Mouse (Mus musculus): ENCODE results near the gene Zcchc8. TPM values are rescaled to one million over a fixed set of nuclear protein-coding genes. Genes with fewer than 3 reads are reported as not detected.

Zcchc8 gene
- polyA plus RNA-seq, 1 experiment from 2014 or later, result 97.3 TPM

DNA sequence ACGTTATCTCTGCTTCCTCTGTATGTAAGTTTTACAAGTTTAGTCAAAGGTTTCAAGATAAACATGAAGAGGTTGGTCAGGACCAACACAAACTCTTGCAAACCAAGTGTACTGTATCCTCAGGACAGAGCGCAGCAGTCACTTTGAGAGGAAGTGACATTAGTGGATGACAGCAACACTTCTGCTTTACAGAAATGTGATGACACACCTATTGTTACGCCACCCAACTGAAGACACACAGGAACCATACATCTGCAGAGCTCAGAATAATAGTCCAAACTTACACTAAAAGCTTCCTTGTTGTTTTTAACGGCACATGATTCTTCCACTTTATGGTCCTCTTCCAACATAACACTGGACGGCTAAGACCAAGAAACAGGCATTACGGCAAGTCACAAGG lies 7.1 kb downstream of the Zcchc8 start:
- H3K36me3 ChIP-seq, result peaks cover 86% of the 10 kb centered on the region

GRCm38 (mm10) chr5:123709571-123709970 lies 11.3 kb downstream of the Zcchc8 start:
- Histone ChIP-seq H3K9ac (replicated peaks) (no peak overlapping the region), H3K27ac (replicated peaks) (no peak overlapping the region), H3K36me3 (peaks cover 97% of the 10 kb centered on the region), H3K4me3 (no peak overlapping the region), H3K4me1 (no peaks in the 10 kb centered on the region), H3K9me3 (no peaks in the 10 kb centered on the region), H3K4me2 (replicated peaks) (no peak overlapping the region), H3K27me3 (no peaks in the 10 kb centered on the region)
- WGBS, result 86% methylated on average over 4 of the region's 4 CpGs
- ATAC-seq (ENCODE audit: low FRiP score, low read depth), result no peak

More for the DNA sequence above, 7.1 kb downstream of the Zcchc8 start:
- H3K4me2 ChIP-seq (replicated peaks), result no peak overlapping the region
- 96% methylated on average over 6 of the region's 6 CpGs for WGBS
- no peaks in the 10 kb centered on the region for H3K27me3 ChIP-seq
- H3K4me1 ChIP-seq, result peaks cover 15% of the 10 kb centered on the region
- no peak for ATAC-seq (ENCODE audit: low FRiP score, low read depth)
- H3K4me3 ChIP-seq, result no peak overlapping the region
- H3K9ac ChIP-seq (replicated peaks), result no peak overlapping the region
- no peaks in the 10 kb centered on the region for H3K9me3 ChIP-seq
- H3K27ac ChIP-seq (replicated peaks), result no peak overlapping the region

- Histone ChIP-seq H3K9ac (replicated peaks) (no peak overlapping the region), H3K27ac (replicated peaks) (no peak overlapping the region), H3K4me3 (no peak overlapping the region), H3K9me3 (no peaks in the 10 kb centered on the region), H3K36me3 (peaks cover 97% of the 10 kb centered on the region), H3K4me1 (no peaks in the 10 kb centered on the region), H3K4me2 (replicated peaks) (no peak overlapping the region), H3K27me3 (no peaks in the 10 kb centered on the region)
- ATAC-seq (ENCODE audit: low FRiP score, low read depth), result no peak
- WGBS, result 95% methylated on average over 12 of the region's 12 CpGs
Observed at GRCm38 (mm10) chr5:123708598-123708997, 12.3 kb downstream of the Zcchc8 start.

GRCm38 (mm10) chr5:123700625-123701024 lies 20.3 kb downstream of the Zcchc8 start:
- Histone ChIP-seq H3K4me1 (no peaks in the 10 kb centered on the region), H3K27ac (replicated peaks) (no peak overlapping the region), H3K4me2 (replicated peaks) (no peak overlapping the region), H3K27me3 (no peaks in the 10 kb centered on the region), H3K9me3 (no peaks in the 10 kb centered on the region), H3K4me3 (no peak overlapping the region), H3K9ac (replicated peaks) (no peak overlapping the region), H3K36me3 (peaks cover 68% of the 10 kb centered on the region)
- ATAC-seq (ENCODE audit: low FRiP score, low read depth), result no peak
- WGBS, result 84% methylated on average over 11 of the region's 11 CpGs

GRCm38 (mm10) chr5:123699198-123699597 lies 21.7 kb downstream of the Zcchc8 start:
- no peak for ATAC-seq (ENCODE audit: low FRiP score, low read depth)
- H3K36me3 ChIP-seq, result peaks cover 54% of the 10 kb centered on the region
- H3K9me3 ChIP-seq, result no peaks in the 10 kb centered on the region
- no peaks in the 10 kb centered on the region for H3K27me3 ChIP-seq
- H3K27ac ChIP-seq (replicated peaks), result no peak overlapping the region
- WGBS, result 33% methylated on average over 3 of the region's 3 CpGs
- H3K4me1 ChIP-seq, result no peaks in the 10 kb centered on the region
- no peak overlapping the region for H3K4me3 ChIP-seq
- H3K4me2 ChIP-seq (replicated peaks), result no peak overlapping the region
- H3K9ac ChIP-seq (replicated peaks), result no peak overlapping the region

GRCm38 (mm10) chr5:123696961-123697360 lies 23.9 kb downstream of the Zcchc8 start:
- 92% methylated on average over 4 of the region's 4 CpGs for WGBS

DNA sequence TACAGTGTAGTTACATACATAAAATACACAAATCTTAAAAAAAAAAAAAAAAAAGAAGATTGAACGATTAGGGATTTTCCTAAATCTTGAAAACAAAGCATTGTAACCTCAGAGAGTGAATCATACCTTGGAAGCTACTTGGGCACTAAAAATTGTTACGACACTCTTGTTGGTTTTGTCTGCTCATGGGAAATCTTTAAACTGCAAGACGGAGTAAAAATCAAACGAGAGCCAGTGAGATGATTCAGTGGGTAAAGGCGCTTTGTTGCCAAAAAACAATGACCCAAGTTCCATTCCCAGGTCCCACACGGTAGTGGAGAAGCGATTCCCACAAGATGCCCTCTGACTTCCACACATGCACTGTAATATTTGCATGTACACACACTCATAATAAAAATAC lies 24.7 kb downstream of the Zcchc8 start:
- Histone ChIP-seq H3K4me2 (replicated peaks) (no peak overlapping the region), H3K27ac (replicated peaks) (no peak overlapping the region), H3K9ac (replicated peaks) (no peak overlapping the region), H3K36me3 (peaks cover 25% of the 10 kb centered on the region), H3K4me1 (no peaks in the 10 kb centered on the region), H3K9me3 (no peaks in the 10 kb centered on the region), H3K4me3 (no peak overlapping the region), H3K27me3 (no peaks in the 10 kb centered on the region)
- no peak for ATAC-seq (ENCODE audit: low FRiP score, low read depth)
- WGBS, result 94% methylated on average over 7 of the region's 7 CpGs

More at GRCm38 (mm10) chr5:123696961-123697360, 23.9 kb downstream of the Zcchc8 start:
- H3K27ac ChIP-seq (replicated peaks), result no peak overlapping the region
- peaks cover 32% of the 10 kb centered on the region for H3K36me3 ChIP-seq
- no peak overlapping the region for H3K4me3 ChIP-seq
- ATAC-seq (ENCODE audit: low FRiP score, low read depth), result no peak
- no peaks in the 10 kb centered on the region for H3K4me1 ChIP-seq
- H3K4me2 ChIP-seq (replicated peaks), result no peak overlapping the region
- H3K9ac ChIP-seq (replicated peaks), result no peak overlapping the region
- no peaks in the 10 kb centered on the region for H3K9me3 ChIP-seq
- H3K27me3 ChIP-seq, result no peaks in the 10 kb centered on the region

GRCm38 (mm10) chr5:123694468-123694867 lies 26.4 kb downstream of the Zcchc8 start:
- 82% methylated on average over 6 of the region's 6 CpGs for WGBS
- no peaks in the 10 kb centered on the region for H3K9me3 ChIP-seq
- H3K4me1 ChIP-seq, result no peaks in the 10 kb centered on the region
- no peak overlapping the region for H3K4me2 ChIP-seq (replicated peaks)
- H3K27ac ChIP-seq (replicated peaks), result no peak overlapping the region
- no peak overlapping the region for H3K4me3 ChIP-seq
- ATAC-seq (ENCODE audit: low FRiP score, low read depth), result no peak
- no peaks in the 10 kb centered on the region for H3K27me3 ChIP-seq
- peaks cover 11% of the 10 kb centered on the region for H3K36me3 ChIP-seq
- no peak overlapping the region for H3K9ac ChIP-seq (replicated peaks)

GRCm38 (mm10) chr5:123684221-123685144 lies 36.4 kb downstream of the Zcchc8 start, which contains the start of gene Clip1:
Gene Clip1, minus strand, starts transcription at chr5:123684618.
- no peaks in the 10 kb centered on the region for H3K9me3 ChIP-seq
- no peaks in the 10 kb centered on the region for H3K27me3 ChIP-seq
- peaks cover 27% of the 10 kb centered on the region for H3K4me1 ChIP-seq
- H3K9ac ChIP-seq (replicated peaks), result peak within 1 kb of the TSS; percentile 99
- H3K4me2 ChIP-seq (replicated peaks), result peak within 1 kb of the TSS; percentile 55
- under 1% methylated on average over 43 of the region's 64 CpGs for WGBS
- peak within 1 kb of the TSS; percentile 99 for H3K27ac ChIP-seq (replicated peaks)
- no peaks in the 10 kb centered on the region for H3K36me3 ChIP-seq
- ATAC-seq (ENCODE audit: low FRiP score, low read depth), result peak; percentile 62
- H3K4me3 ChIP-seq, result peak within 1 kb of the TSS; percentile 98

- Histone ChIP-seq H3K4me3 (peak overlapping the region; percentile 98), H3K9me3 (no peaks in the 10 kb centered on the region), H3K9ac (replicated peaks) (peak overlapping the region; percentile 99), H3K4me1 (peaks cover 27% of the 10 kb centered on the region), H3K27ac (replicated peaks) (peak overlapping the region; percentile 99), H3K4me2 (replicated peaks) (peak overlapping the region; percentile 55), H3K36me3 (no peaks in the 10 kb centered on the region), H3K27me3 (no peaks in the 10 kb centered on the region)
- 1% methylated on average over 79 of the region's 92 CpGs for WGBS
- peak; percentile 81 for ATAC-seq (ENCODE audit: low FRiP score, low read depth)
Observed at GRCm38 (mm10) chr5:123683377-123684220, 37.3 kb downstream of the Zcchc8 start.

DNA sequence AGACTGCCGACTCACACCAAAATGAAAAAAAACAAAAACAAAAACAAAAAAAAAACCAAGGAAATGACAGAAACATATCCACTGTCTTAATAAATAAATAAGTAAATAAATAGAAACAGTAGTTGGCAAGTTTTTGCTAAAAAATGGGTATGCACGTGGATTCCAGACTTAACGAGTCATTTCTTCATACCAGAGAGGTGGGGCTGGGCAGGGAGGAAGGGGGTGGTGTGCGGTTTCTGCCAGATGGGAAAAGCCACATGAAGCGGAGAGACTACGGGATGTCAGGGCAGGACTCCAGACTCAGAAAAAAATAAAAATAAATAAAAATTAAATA lies 37.9 kb downstream of the Zcchc8 start:
- peak; percentile 44; the same call in 1 of the 2 replicates for ATAC-seq (ENCODE audit: low FRiP score, low read depth)
- H3K36me3 ChIP-seq, result no peaks in the 10 kb centered on the region
- H3K27ac ChIP-seq (replicated peaks), result peak overlapping the region; percentile 99
- H3K4me2 ChIP-seq (replicated peaks), result peak overlapping the region; percentile 55
- peaks cover 27% of the 10 kb centered on the region for H3K4me1 ChIP-seq
- peak overlapping the region; percentile 98 for H3K4me3 ChIP-seq
- peak overlapping the region; percentile 99 for H3K9ac ChIP-seq (replicated peaks)
- no peaks in the 10 kb centered on the region for H3K9me3 ChIP-seq
- 4% methylated on average over 6 of the region's 6 CpGs for WGBS
- H3K27me3 ChIP-seq, result no peaks in the 10 kb centered on the region

GRCm38 (mm10) chr5:123682372-123682771 lies 38.5 kb downstream of the Zcchc8 start:
- peak overlapping the region; percentile 99 for H3K9ac ChIP-seq (replicated peaks)
- peak overlapping the region; percentile 98 for H3K4me3 ChIP-seq
- H3K4me1 ChIP-seq, result peaks cover 27% of the 10 kb centered on the region
- WGBS, result 44% methylated on average over 4 of the region's 4 CpGs
- ATAC-seq (ENCODE audit: low FRiP score, low read depth), result no peak
- H3K9me3 ChIP-seq, result no peaks in the 10 kb centered on the region
- H3K36me3 ChIP-seq, result 0 out of 2 replicates have a peak, but pooled peaks cover 1% of the 10 kb centered on the region
- H3K4me2 ChIP-seq (replicated peaks), result peak overlapping the region; percentile 55
- H3K27me3 ChIP-seq, result no peaks in the 10 kb centered on the region
- H3K27ac ChIP-seq (replicated peaks), result no peak overlapping the region

Measured in midbrain, embryonic 12.5 days (tissue).